Mouse (Mus musculus) layer of hippocampus, postnatal 25 days (tissue): ENCODE measurements around the gene Jmjd6. TPM values are rescaled to one million over a fixed set of nuclear protein-coding genes. Genes with fewer than 3 reads are reported as not detected.
"Not testable (repeated sequence)": the region's sequence is repeated elsewhere in the genome, so short reads cannot be mapped to it uniquely, and the experiment has no call there.

Source experiments
- DNase-seq, 2 experiments: peaks; one replicate each; pipeline ENCODE4 v3.0.0; 2022; ENCODE audit warnings: mixed read lengths in 2 of 2, low spot score in 1 of 2; ENCODE audit errors: extremely low spot score in 1 of 2
- total RNA-seq, 2 experiments: library from RNA; stranded (reverse); gene quantifications; 2 replicates each; pipeline ENCODE4 v1.2.3; 2021

Gene Jmjd6
- total RNA-seq, 2 experiments from 2014 or later = 30.3 TPM

DNA sequence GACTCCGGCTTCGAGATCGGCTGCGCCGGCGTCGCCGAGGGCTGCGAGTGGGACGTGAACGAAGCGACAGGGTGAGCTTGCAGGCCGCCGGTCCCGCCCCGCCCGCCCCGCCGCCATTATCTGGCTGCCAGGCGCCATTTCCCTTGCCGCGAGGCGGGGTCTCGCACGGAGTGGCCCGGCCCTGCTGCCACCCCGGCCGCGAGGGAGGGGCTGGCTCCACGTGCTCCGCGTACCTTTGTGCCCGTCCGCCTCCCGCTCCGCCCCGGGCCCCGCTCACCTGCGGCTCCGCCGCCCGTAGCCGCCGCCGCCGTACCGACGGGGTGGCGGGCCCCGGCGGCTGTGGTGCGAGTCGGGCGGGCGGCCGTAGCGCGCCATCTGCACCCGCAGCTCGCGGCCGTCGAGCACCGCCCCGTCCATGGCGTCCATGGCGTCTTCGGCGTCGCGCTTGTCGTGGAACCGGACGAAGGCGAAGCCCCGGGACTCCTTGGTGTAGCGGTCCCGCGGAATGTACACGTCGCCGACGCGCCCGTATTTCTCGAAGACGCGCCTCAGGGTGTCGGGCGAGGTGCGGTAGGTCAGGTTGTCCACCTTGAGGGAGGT lies 9.1 kb upstream of the Jmjd6 start, which contains the start of gene Mfsd11:
Gene Mfsd11 (plus strand): TSS at position 150 of the 600 bp plus-strand sequence.
- DNase-seq = peak; percentile 63 to 65

DNA sequence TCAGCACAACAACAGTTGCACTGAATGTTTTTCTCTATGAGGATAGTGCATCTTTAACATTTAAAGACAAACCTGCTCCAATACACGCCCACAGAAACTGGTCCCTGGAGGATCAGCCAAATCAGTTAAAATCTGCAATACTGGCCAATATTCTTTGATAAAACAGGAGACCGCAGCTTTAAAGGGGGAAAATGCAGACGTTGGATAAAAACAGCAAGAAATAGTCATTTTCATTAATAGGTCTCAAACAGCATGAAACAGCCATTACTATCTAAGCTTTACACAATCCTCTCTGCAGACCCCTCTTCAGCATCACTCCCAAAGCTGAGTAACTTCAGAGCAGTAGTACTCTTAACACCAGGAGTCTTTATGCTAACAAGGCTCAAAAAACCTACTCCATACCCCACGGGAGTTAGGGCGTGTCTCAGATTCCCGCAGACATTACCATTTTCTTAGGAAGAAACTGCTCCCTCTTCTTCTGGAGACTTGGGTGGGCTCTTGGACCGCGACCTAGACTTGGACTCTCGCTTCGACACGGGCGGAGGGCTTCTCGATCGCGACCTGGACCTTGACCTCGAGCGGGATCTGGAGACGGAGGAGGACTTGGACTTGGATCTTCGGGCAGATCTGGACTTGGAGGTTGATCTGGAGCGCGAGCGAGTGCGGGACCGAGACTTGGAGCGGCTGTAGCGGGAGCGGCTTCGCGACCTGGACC lies 8.5 kb upstream of the Jmjd6 start:
- peak in 1 of 2 experiments; percentile 13 for DNase-seq

DNA sequence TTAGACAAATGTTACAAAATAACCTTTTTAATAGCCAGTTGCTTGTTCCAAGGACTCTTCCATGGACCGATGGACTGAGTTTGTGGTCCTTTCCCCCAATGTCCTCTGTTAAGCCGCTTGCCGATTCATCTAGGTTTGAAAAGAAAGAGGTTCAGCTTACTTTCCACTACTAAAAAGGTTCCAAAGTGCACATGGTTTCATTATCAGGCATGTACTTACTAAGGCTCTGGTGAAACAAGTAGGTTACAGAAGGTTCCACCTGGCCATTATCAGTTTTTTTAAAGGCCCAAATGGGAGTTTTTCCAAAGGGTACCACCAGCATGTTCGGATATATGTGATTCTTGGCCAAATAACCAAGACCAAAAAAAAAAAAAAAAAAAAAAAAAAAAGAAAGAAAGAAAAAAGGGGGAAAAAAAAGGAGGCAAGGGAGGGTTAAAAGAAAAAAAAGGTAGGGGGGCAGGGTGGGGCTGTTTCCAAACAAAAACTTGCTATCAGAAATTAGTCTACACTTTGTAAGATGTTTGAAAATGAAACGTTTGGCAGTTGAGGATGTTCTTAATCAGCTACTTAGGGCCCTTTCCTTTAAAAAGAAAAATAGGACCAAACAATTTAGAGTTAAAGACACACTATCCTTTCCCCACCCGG lies 7.7 kb upstream of the Jmjd6 start:
- no peak for DNase-seq

DNA sequence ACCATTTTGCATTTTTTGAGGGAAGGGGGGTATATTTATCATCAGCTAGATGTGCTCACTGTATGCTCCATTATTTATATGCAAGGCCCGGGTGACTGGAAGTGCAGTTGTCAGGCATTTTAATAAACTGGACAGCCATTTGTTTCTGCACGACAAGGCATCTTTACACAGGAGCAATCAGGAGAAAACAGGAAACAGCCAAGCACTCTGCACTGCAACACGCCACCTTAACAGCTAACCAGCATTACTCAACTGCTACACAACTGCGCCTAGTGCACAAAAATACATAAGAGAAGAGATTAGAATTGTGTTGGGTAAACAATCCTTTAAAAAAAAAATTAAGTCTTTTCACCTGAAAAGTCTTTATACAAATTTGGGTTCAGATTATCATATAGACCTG lies 6.8 kb upstream of the Jmjd6 start:
- no peak for DNase-seq

DNA sequence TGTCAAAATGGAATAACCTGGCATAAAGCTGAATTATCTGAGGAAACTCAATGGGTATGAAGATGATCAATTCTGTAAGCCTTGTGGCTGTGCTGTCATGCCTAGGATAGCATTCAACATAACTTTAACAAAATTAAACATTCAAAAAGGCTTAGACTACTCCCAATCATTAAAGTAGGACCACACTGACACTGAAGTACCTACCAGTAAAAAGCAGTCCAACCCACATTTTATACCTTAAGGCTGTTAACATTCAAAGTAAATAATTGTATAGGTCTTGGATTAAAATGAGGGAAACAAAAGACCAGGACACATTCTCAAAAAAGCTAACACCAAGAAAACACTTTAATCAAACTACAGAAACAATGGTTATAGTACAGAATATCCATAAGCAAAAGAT lies 6.3 kb upstream of the Jmjd6 start:
- no peak for DNase-seq

DNA sequence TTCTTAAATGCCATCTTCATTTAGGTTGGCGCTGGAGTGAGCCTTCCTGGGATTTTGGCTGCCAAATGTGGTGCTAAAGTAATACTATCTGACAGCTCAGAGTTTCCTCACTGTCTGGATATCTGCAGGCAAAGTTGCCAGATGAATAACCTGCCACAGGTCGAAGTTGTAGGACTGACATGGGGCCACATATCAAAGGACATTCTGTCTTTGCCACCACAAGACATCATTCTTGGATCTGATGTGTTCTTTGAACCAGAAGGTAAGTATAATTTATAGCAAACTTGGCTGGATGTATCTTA lies 5.6 kb upstream of the Jmjd6 start:
- not testable (repeated sequence) for DNase-seq

DNA sequence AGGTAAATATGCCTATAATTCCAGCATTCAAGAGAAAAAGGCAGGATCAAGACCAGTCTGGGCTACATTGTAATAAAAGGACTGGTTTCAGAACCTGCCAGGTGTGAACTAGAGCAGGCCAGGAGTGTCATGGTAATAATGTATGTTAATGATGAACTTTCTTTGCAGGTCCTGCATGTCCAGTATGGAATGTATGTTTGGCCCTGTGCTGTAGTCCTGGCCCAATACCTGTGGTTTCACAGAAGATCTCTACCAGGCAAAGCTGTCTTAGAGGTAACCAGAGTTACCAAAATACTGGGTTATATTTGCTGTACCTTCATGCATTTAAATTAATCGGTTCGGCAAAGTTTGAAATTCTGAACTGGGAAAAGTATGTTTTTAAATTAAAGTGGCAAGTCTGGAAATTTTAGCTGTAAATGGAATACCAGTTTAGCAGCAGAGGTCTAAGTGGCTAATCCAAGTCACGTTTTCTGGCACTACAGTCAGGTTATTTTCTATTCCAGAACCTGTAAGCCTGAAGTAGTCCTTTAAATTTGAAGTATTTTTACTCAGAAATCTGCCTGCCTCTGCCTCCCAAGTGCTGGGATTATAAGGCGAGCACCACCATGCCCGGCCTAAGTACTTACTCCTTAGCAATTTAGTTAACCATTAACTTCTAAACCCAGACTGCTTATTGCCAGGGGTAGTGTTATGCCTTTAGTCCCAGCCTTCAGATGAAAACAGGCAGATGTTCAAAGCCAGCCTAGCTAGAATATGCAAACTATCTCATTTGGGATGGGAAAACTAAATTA lies 5.0 kb upstream of the Jmjd6 start:
- DNase-seq = no peak

DNA sequence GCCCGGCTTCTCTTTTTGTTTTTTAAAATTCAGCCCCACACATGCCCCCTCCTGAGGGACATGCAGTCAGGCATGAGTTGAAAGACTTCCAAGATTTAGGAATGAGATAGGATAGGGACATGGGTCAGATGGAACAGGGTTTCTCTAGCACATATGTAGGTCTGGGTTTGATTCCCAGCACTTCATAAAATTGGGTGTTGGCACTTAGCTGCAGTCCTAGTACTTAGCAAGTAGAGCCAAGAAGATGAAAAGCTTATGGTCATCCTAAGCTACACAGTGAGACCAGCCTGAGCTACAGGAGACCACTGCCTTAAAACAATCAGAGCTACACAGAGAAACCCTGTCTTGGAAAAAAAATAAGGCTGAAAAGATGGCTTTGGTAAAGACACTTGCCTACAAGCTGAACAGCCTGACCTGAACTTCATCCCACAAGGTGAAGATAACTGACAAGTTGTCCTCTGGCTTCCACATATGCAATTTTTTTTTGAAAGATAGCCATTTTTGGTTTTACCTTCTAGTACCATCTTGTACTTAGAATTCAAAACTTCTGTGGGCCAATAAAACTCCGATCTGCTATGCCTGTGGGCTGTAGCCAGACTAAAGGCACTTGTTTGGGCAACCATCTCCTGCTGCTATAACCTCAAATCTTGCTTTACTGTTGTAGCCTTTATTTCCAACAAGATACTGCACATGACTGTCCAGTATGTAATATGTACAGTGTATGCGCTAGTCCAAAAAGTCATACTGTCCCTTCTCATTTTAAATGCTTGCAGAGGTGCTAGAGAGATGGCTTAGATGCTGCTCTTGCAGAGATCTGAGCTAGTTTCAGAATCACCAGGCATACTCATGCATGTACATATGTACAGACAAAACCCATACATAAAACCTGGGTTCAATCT lies 4.2 kb upstream of the Jmjd6 start:
- no peak for DNase-seq

DNA sequence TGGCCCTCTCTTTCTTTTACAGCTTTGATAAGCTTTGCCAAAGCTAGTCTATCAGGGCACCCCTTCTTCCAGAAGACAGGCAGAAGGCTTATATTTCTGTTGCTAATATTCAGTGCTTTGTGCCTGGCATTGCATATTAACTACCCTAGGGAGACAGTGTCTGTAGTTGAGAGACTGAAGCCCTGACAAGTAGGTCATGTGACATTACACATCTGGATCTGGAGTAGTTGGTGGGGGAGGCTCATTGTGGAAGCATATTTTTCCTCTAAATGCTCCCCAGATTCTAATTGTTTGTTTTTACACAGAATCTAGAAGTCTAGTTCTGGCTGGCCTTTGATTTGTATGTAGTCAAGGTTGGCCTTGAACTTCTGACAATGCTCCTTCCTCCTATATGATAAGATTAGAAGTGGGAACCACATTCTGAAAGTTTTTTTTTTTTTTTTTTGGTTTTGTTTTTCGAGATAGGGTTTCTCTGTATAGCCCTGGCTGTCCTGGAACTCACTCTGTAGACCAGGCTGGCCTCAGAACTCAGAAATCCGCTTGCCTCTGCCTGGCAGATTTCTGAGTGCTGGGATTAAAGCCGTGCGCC lies 3.4 kb upstream of the Jmjd6 start:
- DNase-seq = no peak

DNA sequence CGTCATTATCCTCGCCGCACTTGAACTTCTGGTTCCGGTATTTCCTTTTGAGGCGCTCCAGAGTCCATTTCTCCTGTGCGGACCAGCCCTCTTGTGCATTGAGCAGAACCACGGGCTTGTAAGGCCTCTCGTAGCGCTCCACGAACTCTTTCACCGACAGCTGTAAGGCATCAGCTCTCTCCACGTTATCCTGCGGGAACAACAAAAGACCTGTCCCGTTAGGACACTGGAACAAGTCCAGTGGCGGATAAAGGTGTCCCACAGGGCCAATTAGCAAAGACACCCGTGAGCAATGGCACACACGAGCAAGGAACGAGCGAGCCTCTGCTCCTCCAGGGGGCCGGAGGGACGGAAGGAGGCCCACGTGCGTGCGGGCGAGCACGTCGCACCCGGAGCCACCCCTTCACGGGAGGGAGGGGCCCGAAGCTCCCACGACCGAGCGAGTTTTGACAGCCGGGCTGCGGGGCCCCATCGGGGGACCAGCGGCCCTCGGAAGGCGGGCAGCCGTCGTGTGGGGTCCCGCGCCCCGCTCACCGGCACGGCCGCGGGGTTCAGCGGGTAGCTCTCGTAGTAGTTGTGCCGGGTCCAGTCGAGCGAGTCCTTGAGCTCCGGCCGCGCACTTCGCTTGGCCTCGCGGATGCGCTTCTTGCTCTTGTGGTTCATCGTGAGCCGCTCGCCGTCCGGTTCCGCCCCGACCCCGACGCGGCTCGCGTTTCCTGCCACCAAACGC lies 553 bp downstream of the Jmjd6 start:
- DNase-seq = peak; percentile 22 to 55

DNA sequence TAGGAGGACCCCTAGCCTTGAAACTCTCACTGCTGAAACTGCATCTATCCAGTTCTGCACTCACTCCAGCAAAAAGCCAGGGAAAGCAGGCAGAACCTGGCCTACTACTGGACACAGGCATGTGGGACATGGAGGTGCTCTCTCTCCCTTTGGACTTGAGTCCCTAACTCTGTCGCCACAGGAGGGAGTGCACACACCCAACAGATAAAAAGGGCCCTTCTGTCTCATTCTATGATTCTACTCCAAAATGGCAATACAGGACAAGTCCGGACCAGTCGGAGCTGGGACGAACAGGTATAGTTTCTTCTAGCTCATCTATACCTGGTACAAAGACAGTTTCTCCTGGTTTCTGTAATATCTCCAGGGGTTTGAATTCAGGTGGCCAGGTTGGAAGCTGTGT lies 2.5 kb downstream of the Jmjd6 start:
- no peak for DNase-seq

DNA sequence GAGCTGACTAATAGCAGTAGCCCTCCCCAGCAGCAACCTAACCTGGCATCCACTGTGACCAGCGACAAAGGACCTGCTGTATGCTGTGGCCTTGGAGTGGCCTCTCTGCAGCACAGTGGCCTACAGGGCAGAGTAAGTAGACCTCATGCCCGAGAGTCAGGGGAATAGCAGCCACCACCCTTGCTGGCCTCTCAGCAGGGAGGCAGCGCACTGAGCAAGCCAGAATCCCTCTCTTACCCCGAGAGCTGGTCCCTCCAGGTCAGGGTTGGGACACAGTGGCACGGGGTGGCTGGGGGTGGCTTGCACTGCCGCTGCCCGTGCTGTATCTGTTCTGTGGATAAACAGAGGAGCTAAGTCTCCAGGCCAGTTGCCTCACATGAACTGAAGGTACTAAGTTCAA lies 3.6 kb downstream of the Jmjd6 start:
- DNase-seq = no peak

DNA sequence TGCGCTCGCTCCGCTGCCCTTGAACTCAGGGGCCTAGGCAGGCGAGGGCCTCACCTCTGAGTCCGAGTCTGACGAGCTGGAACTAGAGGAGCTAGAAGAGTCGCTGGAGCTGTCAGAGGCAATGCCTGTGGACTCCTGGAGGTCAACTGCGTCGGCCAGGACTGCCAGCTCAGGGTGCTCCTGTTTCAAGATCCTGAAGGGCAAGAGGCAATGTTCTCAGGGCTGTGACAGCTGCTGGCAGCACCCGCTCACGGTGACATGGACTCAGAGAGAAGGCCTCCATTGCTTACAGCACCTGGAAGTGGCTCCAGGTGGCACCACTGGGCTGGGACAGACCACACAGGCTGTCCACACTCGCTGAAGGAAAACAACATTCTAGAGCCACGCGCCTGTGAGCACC lies 4.3 kb downstream of the Jmjd6 start:
- no peak for DNase-seq

DNA sequence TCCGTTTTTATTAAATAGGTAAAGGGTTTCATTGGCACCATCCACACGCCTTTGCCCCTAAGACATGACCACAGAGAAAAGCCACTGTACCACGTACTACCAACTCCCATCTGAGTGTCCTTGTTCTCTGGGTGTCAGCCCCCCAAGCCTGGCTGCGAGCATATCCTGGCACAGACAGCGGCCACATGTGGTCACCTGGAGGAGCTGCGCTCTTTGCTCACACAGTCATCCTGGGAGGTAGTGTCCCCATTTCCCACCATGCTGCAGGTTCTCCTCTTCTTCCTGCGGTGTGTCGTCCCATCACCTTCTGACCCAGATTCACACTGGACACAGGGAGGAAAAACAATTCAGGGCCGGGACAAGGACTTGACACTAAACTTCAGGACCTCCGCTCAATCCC lies 5.8 kb downstream of the Jmjd6 start:
- no peak for DNase-seq

DNA sequence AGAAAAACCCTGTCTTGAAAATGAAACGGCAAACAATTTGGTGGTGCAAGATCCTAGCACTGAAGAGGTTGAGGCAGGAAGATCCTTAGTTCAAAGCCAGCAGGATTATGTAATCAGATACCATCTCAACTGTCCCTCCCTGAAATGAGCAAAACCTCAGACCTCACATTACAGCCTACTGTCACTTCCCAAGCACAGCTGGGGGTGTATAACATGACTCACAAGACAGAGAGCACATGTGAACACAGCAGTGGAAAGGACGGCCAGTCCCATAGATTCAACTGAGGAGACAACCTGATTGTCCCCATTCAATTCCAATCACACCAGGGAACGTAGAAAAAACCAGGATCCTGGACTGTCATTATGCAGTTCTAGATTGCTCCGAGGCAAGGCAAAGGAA lies 7.0 kb downstream of the Jmjd6 start:
- no peak for DNase-seq

DNA sequence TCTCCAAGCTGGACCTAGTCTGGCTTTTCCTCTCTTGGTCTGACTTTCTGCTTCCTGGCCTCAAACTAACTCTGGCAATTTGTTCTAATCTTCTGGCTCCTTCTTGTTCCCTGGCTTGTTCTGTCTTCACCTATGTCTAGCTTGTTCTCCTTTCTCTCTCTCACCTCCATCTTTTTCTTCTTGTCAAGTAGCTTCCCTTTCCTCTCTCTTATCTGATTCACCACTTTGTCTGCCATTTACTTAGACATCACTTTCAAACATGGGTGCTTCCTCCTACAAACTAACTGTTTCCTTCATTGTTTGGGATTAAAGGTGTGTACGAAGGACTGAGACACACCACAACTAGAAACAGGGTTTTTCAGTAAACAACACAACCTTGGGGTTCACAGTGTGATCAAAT lies 8.3 kb downstream of the Jmjd6 start:
- DNase-seq = no peak

DNA sequence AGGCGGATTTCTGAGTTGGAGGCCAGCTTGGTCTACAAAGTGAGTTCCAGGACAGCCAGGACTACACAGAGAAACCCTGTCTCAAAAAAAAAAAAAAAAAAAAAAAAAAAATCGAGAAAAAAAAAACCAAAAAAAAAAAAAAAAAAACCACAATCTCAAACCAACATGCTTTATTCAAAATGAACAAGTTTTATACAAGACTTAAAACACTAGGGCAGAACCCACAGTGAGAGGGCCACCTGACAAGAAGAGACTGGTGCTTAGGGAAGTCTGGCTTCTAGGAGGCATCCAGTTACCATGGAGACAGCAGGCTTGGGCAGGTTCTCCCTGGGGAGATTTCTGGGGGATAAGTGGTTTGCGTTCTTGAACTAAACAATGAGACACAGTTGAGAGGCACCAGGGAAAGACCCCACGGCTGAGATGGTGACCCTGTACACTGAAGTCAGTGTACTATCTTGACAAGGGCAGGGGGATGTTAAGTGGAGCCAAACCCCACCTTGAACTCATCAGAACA lies 11.0 kb downstream of the Jmjd6 start:
- no peak for DNase-seq

DNA sequence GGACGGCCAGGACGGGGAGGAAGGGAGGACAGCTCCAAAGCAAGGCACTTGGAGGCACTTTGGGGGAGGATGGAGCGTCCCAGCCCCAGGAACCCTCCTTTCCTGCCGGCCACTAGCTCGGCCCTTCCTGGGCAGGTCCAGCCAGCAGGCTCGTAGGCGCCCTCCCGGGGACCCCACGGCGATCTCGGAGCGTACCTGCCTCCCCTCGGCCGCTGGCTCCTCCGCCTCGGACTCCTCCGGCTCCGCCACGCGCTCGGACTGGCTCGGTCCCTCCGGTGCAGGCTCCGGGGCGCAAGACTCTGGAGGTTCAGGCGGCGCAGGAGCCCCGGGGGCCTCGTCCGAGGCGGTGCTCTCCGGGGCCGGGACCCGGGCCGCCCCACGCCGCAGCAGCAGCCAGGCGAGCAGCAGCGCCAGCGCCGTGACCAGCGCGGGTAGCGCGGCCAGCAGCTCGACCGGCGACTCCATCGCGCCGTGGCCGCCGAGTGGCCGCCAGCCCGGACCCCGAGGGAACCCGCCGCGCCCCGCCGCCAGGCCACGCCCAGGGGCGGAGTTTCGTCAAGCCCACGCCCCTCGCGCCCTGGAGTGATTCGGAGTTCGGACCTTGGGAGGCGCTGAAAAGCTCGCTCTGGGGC lies 15.6 kb downstream of the Jmjd6 start, which contains the start of gene Mxra7:
Gene Mxra7 (minus strand): TSS at position 513 of the 632 bp plus-strand sequence.
- DNase-seq = peak; percentile 59 to 62
